ENCODE assay signal across 24 mouse cellular contexts in genomic region chr9:31875556-31875955, GRCm38 (mm10). TPM values are rescaled to one million over a fixed set of nuclear protein-coding genes. Genes with fewer than 3 reads are reported as not detected.
A peak's percentile ranks its signal among the peaks of the same experiment; 100 is the strongest.
DNase-seq lines count a peak whose midpoint lies in the region; ATAC-seq and TF ChIP-seq lines count a peak whose summit lies in the region.
"Had no signal": no experiment of that assay in that cellular context is flagged by ENCODE, and none has a peak within 500 bp of the region (broad histone marks: within the 10 kb centered on the region; RNA-seq: fewer than 3 reads in every experiment).

No protein-coding gene starts in this region.

- H3K9me3 ChIP-seq in intestine, postnatal 0 days (ENCODE audit: control insufficient read depth) = no peaks in the 10 kb centered on the region
- H3K9me3 ChIP-seq: embryonic facial prominence, embryonic 10.5 days; embryonic facial prominence, embryonic 12.5 days; forebrain, embryonic 13.5 days; forebrain, embryonic 15.5 days; G1E had no signal

- H3K4me3 ChIP-seq in intestine, postnatal 0 days (ENCODE audit: low read depth, low read length) = no peak overlapping the region
- H3K4me3 ChIP-seq: embryonic facial prominence, embryonic 10.5 days; embryonic facial prominence, embryonic 12.5 days; forebrain, embryonic 13.5 days; forebrain, embryonic 15.5 days had no signal

- no peak overlapping the region for H3K27ac ChIP-seq in intestine, postnatal 0 days (ENCODE audit: low read depth, low read length)
- H3K27ac ChIP-seq: embryonic facial prominence, embryonic 10.5 days; embryonic facial prominence, embryonic 12.5 days; forebrain, embryonic 13.5 days; forebrain, embryonic 15.5 days had no signal

- peak; percentile 49 for DNase-seq in heart, adult 11 months
- no peak for DNase-seq in heart, adult 9 months (ENCODE audit: low spot score in 2 of 2)
- DNase-seq in layer of hippocampus, adult 18-20 months (ENCODE audit: low spot score in 2 of 2) = no peak
- DNase-seq: adrenal gland, adult 8-10 months; adrenal gland, postnatal 14 days; adrenal gland, postnatal 36 days; B cell, adult 2 months; cerebellum, adult 11-12 months; cerebellum, adult 2 months; cerebellum, adult 9-10 months; cerebellum, postnatal 10 days; cerebellum, postnatal 25 days had no signal

- peak; percentile 59 for ATAC-seq in intestine, postnatal 0 days
- ATAC-seq in inflammation-experienced regulatory T-cells, adult 6 months = no peak
- ATAC-seq: activated CD4-positive, CD25-positive, alpha-beta regulatory T cell, adult 4 months; CD4-positive, CD25-positive, alpha-beta regulatory T cell, adult 4 months; forebrain, embryonic 13.5 days; forebrain, embryonic 15.5 days; Patski had no signal

- no peak overlapping the region for H3K9ac ChIP-seq in intestine, postnatal 0 days (ENCODE audit: low read depth, low read length)
- H3K9ac ChIP-seq: embryonic facial prominence, embryonic 12.5 days; forebrain, embryonic 13.5 days; forebrain, embryonic 15.5 days had no signal

- H3K4me1 ChIP-seq in intestine, postnatal 0 days (replicated peaks; ENCODE audit: control insufficient read depth, insufficient read depth, low read length) = 0 out of 2 replicates have a peak, but pooled peaks cover 4% of the 10 kb centered on the region
- H3K4me1 ChIP-seq: embryonic facial prominence, embryonic 12.5 days had no signal

- WGBS in intestine, postnatal 0 days = 38% methylated on average over 3 of the region's 3 CpGs

- no peaks in the 10 kb centered on the region for H3K36me3 ChIP-seq in intestine, postnatal 0 days (ENCODE audit: control insufficient read depth, insufficient read depth)
- H3K36me3 ChIP-seq: embryonic facial prominence, embryonic 10.5 days; embryonic facial prominence, embryonic 12.5 days; forebrain, embryonic 15.5 days; G1E had no signal

- H3K4me2 ChIP-seq in intestine, postnatal 0 days (replicated peaks; ENCODE audit: low read depth) = no peak overlapping the region
- H3K4me2 ChIP-seq: embryonic facial prominence, embryonic 12.5 days; forebrain, embryonic 13.5 days; forebrain, embryonic 15.5 days had no signal

- TF ChIP-seq CTCF in intestine, postnatal 0 days (IDR thresholded peaks at IDR 0.05; ENCODE audit: low read depth) = peak; percentile 25; the same call in 1 of the 2 replicates

- H3K27me3 ChIP-seq in intestine, postnatal 0 days (replicated peaks; ENCODE audit: control insufficient read depth, insufficient read depth, low read length) = no peaks in the 10 kb centered on the region
- H3K27me3 ChIP-seq: CH12.LX; embryonic facial prominence, embryonic 12.5 days; forebrain, embryonic 13.5 days; forebrain, embryonic 15.5 days; Patski had no signal

RNA-seq across cellular contexts. Expression of gene Barx2, which starts 37.7 kb away (rescaled TPM):
- polyA plus RNA-seq in intestine, postnatal 0 days (2015; fragmentation: Nextera tagmentation; extraction: Ambion mirVana) = not detected in 2 replicates
- polyA plus RNA-seq in inflammation-experienced regulatory T-cells, adult 6 months (2017; shearing (Covaris generic)) = not detected
- under 1 TPM; 0.71 to 0.84 TPM for total RNA-seq in layer of hippocampus, adult 18-20 months (2021)
- total RNA-seq: adrenal gland, adult 8-10 months; adrenal gland, postnatal 14 days; adrenal gland, postnatal 36 days; CH12.LX had no signal
- polyA plus RNA-seq: CD4-positive, CD25-positive, alpha-beta regulatory T cell, adult 4 months; forebrain, embryonic 11.5 days; forebrain, embryonic 13.5 days; G1E had no signal
